Mouse (Mus musculus) layer of hippocampus, adult 2 months (tissue): ENCODE measurements at regions not wholly inside any gene's neighbourhood (a gene's known extent, or its start where the extent isn't known, plus 50 kb on each side); places are given as distances from the start of the nearest gene placed in this dataset.
A peak's percentile ranks its signal among the peaks of the same experiment; 100 is the strongest.

Experiments
- DNase-seq, 2 experiments: peaks; one replicate each; pipeline ENCODE4 v3.0.0; 2022; ENCODE audit warnings: low spot score in 2 of 2
- H3K27ac ChIP-seq: fragments of 200-600 bp; 2 replicates; pipeline ENCODE4 v1.8.1; 2022
- H3K4me3 ChIP-seq: fragments of 200-600 bp; 2 replicates; pipeline ENCODE4 v1.8.1; 2022; ENCODE audit warnings: mild to moderate bottlenecking
- CTCF ChIP-seq: fragments of 200-600 bp; conservative IDR thresholded peaks from 2 replicates; pipeline ENCODE4 v1.8.1; 2022; ENCODE audit warnings: antibody characterized with exemption, mild to moderate bottlenecking, moderate library complexity

DNA sequence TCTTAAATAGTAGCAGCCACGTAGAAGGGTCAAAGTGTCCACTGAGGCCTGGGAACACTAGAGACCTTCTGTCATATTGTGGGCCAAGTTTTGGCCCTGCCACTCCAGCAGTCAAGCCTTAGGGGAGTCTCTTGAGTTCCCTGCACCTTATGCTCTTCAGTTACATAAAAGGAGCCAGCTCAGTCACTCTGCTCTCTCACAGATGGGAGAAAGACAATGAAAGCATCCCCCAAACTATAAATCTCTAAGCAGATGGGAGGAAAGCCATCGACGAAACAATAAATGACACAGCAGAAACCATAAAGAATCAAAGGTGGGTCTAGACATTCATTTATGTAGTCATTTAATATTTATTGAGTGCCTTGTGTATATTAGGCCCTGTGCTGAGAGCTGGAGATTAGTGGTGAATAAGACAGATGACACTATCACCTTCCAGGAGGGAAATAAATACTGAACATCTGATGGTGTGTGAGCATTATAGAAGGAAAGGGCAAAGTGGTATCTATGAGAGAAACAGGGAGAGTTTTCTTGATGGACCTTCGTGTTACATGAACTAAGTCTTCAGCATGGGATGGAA is 137.5 kb upstream of the Synpr start:
- no peak overlapping the region for H3K4me3 ChIP-seq
- no peak overlapping the region for H3K27ac ChIP-seq
- no peak for TF ChIP-seq CTCF
- DNase-seq, result no peak

DNA sequence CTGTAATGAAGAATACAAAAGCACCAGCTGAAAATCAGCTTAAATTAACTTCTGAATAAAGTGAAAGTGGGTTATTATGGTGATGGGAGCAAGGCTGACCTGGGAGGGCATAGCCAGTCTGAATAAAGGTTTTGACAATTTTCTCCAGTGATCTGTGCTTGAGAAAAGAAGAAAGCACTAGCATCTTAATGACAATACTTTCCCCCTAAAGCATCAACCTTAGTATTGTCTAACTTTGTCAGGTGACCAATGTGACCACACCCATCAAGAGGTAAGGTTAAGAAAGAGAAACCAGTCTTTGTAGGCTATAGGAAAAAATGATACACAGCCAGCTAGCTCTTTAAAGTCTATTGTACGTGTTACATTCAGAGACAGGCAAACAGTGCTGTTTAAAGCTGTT is 135.0 kb upstream of the Synpr start:
- DNase-seq, result no peak
- no peak overlapping the region for H3K27ac ChIP-seq
- TF ChIP-seq CTCF, result no peak
- H3K4me3 ChIP-seq, result no peak overlapping the region

DNA sequence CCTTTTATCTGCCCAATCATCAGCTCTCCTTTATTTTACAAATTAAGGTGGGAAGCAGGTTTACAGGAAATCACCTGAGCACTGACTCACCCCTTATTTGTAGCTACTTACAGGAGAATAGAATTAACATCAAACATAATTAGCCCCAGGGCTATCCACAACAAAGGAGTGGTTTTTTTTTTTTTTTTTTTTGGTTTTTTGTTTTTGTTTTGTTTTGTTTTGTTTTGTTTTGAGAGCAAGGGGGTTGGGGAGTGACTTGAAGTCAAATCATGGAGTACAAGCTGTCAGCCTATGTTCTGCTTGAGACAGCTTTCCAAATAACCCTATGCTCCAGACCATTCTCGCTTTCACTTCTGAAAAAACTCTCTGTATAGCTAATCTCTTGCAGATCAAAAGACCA is 132.9 kb upstream of the Synpr start:
- no peak for DNase-seq
- H3K4me3 ChIP-seq, result no peak overlapping the region
- H3K27ac ChIP-seq, result no peak overlapping the region
- TF ChIP-seq CTCF, result no peak

DNA sequence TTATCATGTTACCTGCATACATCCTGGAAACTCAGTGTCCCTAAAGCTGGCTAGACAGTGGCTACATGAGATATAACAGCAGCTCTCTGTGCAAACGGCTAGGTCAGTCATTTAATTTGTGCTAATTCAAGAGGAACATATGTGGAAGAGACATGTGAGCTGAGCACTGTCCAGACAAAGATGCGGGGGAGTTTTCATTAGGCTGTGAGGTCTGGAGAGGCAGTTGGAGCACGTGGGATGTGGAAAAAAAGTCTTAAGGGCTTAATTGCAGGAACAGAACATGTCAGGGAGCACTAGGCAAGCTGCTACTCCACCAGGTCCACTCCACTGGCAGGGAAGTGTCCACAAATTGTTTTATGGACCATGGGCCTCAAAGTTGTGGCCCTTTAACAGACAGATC is 108.4 kb upstream of the Synpr start:
- TF ChIP-seq CTCF, result no peak
- Histone ChIP-seq H3K27ac (no peak overlapping the region), H3K4me3 (no peak overlapping the region)
- DNase-seq, result no peak

DNA sequence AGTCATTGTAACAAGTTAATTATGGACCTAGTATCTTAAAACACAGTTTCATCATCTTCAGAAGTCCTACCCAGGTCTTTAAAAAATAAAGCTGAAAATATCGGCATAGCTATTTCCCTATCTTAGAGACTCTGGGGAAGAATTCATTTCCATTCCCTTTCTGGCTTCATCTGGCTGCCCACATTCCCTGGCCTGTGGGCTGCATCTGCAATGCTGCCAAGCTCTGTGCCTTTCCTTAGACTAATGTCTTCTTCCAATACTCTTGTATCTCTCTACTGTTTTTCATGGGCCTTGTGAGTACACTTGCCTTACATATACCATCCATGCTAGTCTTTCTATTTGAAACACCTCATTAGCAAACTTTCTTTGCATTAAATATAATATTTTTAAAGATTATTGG is 106.7 kb upstream of the Synpr start:
- Histone ChIP-seq H3K4me3 (no peak overlapping the region), H3K27ac (no peak overlapping the region)
- no peak for TF ChIP-seq CTCF
- peak in 1 of 2 experiments; percentile 32 for DNase-seq

DNA sequence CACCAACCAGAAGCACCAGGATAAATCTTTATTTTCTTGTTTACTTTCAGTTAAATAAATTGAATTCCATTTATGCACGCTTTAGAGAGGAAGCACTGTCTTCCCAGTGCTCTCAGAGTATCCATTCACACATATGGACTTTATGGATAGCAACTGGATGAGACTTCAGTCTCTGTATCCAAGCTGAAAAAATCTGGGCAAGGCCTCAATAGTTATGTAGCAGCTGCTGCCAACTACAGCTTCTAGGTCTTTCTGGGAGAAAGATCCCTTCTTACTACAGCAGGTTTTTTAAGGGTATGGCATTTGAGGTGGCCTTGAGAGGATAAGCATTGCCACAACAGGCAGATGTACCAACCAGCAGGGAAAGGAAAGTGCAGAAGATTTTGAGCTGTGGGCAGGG is 93.8 kb upstream of the Synpr start:
- Histone ChIP-seq H3K4me3 (no peak overlapping the region), H3K27ac (no peak overlapping the region)
- DNase-seq, result no peak
- no peak for TF ChIP-seq CTCF

DNA sequence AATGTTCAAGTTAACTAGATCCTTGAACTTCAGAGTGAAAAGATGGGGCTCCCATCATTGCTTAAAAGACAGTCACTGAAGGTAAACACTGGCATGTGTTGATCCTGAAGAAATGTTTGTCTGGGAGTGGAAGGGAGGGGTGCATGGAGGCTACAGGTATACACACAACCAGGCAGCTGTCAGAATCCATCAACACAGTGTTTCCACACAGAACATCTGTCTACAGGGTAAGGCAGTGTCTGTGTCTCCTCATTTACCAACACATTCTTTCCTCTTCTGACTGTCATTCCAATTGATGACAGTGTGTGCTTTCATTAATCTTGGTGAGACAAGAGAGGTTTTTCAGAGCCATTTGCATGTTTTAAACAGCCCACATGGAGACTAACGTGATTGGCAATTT is 91.8 kb upstream of the Synpr start:
- no peak overlapping the region for H3K27ac ChIP-seq
- no peak for DNase-seq
- no peak for TF ChIP-seq CTCF
- no peak overlapping the region for H3K4me3 ChIP-seq

DNA sequence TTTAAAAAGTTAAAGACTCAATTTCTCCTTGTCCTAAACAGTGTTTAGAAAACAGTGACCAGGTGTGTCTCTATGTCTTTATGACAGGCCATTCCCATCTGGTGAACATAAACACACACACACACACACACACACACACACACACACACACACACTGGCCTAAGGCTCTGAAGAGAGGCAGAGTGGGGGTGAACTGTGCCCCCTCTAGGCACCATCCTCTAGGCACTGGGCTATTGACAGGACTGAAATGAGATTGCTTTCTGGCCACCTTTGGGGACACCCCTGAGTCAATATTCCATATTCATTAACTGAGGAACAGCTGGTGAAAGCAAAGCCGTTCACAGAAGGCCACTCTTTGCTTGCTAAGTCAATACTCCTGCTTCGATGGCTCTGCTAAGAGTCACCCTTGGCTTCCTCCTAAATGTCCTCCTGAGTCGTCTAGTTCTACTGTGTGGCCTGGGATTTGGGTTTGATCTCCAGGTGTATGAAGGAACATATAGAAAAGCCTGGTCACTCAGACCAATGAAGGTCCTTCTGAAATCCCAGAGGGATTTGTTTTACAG is 87.2 kb upstream of the Synpr start:
- DNase-seq, result no peak
- Histone ChIP-seq H3K4me3 (no peak overlapping the region), H3K27ac (no peak overlapping the region)
- TF ChIP-seq CTCF, result no peak

DNA sequence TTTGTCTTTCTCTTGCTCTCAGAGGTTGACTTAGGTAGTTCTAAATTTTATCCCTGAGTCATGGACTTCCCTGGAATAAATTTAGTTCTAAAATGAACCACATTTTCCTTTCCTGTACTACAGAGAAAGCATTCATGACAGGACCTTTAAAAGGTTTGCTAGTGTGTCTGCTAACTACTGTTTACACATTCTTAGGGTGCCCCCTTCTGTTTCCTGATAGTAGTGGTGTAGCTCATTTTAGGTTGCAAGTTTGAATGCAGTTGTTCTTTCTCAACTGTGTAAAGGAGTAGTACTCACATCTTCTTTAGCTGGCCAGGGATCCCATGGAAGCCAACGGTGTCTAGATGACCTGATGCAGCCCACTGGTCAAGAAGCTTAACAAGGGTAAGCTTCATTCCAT is 86.1 kb upstream of the Synpr start:
- Histone ChIP-seq H3K4me3 (no peak overlapping the region), H3K27ac (no peak overlapping the region)
- DNase-seq, result peak; percentile 61 to 76
- TF ChIP-seq CTCF, result peak; percentile 93

DNA sequence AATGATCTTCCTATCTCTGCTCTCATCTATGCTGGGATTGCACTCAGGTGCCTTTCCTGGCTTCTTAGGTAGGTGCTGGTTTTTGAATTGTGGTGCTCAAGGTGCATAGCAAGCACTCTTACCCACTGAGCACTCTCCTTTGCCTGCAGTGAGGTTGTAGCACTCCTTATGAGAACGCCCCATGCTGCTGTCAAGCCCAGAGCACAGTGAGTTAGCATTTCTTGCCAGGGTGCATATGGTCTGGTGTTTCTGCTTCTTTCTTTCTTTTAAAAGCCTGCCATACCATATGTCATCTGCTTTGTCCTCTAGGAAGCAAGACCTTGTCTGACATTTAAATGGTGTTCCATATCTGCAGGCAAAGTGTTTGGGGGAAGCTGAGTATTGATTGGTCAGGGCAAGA is 71.9 kb upstream of the Synpr start:
- no peak for DNase-seq
- Histone ChIP-seq H3K27ac (no peak overlapping the region), H3K4me3 (no peak overlapping the region)
- TF ChIP-seq CTCF, result no peak
